Mouse (Mus musculus) bone marrow macrophage, adult 2 months (primary cell): Measurements from ENCODE around the gene Ppef2. TPM values are rescaled to one million over a fixed set of nuclear protein-coding genes. Genes with fewer than 3 reads are reported as not detected.

Experiments
- H3K27ac ChIP-seq: 2 replicates; pipeline ENCODE4 v1.5.1; 2012; ENCODE audit warnings: low read depth, low read length; ENCODE audit not compliant: insufficient read depth
- H3K4me1 ChIP-seq: 2 replicates; pipeline ENCODE4 v1.6.1; 2012; ENCODE audit warnings: low read length; ENCODE audit not compliant: control insufficient read depth, insufficient read depth
- H3K4me3 ChIP-seq: 2 replicates; pipeline ENCODE4 v1.5.1; 2012; ENCODE audit warnings: mild to moderate bottlenecking, low read length, moderate library complexity; ENCODE audit not compliant: insufficient read depth
- CTCF ChIP-seq: IDR thresholded peaks from 2 replicates; pipeline ENCODE4 v1.5.1; 2012; ENCODE audit warnings: low read depth, mild to moderate bottlenecking, low read length, moderate library complexity
- POLR2A ChIP-seq: IDR thresholded peaks from 2 replicates; pipeline ENCODE4 v1.6.1; 2012; ENCODE audit warnings: mild to moderate bottlenecking, low read depth, low read length, borderline replicate concordance
- polyA plus RNA-seq: library from polyadenylated mRNA; stranded (reverse); fragments of >200 nt; gene quantifications from 2 replicates; pipeline ENCODE4 v1.2.4, GENCODE M21; 2012; ENCODE audit not compliant: missing spikeins, insufficient read depth, insufficient read length

Gene Ppef2
- polyA plus RNA-seq, 1 experiment = 0.40 TPM

DNA sequence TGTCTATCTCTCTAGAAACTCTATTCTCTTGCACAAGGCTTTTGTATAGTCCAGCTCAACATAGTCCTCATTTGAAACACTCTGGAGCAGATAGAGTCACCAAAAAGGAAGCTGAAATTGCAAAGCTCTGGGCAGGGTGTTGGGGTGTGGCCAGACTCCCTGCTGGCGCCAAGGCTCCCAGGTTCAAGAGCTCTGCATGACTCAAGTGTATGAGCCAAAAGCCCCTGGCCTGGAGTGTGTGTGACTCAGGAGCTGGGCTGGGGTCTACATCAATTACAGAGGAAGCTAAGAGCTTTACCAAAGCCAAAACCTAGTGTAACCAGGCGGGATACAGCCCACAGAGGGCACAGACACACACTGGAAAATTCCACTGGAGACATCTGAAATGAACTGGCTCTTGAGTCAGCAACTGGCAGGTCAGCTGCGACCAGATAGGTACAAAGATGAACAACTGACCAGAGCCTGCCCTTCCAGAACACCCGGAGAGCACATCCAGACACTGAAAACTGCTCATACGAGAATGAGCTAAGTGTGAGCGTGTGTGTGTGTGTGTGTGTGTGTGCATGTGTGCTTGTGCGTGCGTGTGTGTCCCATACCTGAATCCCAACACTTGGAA is 35.7 kb downstream of the Ppef2 start:
- H3K27ac ChIP-seq = no peak overlapping the region
- H3K4me3 ChIP-seq = no peak overlapping the region
- TF ChIP-seq POLR2A (no peak), CTCF (no peak)
- H3K4me1 ChIP-seq = peaks cover 12% of the 10 kb centered on the region

GRCm38 (mm10) chr5:92219826-92220225 is 36.3 kb downstream of the Ppef2 start:
- TF ChIP-seq POLR2A (no peak), CTCF (no peak)
- no peak overlapping the region for H3K4me3 ChIP-seq
- peaks cover 12% of the 10 kb centered on the region for H3K4me1 ChIP-seq
- H3K27ac ChIP-seq = no peak overlapping the region

GRCm38 (mm10) chr5:92218915-92219793 is 36.9 kb downstream of the Ppef2 start:
- no peak for TF ChIP-seq POLR2A
- TF ChIP-seq CTCF = no peak
- no peak overlapping the region for H3K27ac ChIP-seq
- H3K4me1 ChIP-seq = peaks cover 12% of the 10 kb centered on the region
- no peak overlapping the region for H3K4me3 ChIP-seq

- Histone ChIP-seq H3K4me1 (peaks cover 10% of the 10 kb centered on the region), H3K4me3 (no peak within 1 kb of the TSS), H3K27ac (no peak within 1 kb of the TSS)
- no peak for TF ChIP-seq CTCF
- TF ChIP-seq POLR2A = no peak
Observed at GRCm38 (mm10) chr5:92215308-92215707, 40.8 kb downstream of the Ppef2 start, which contains the start of gene U90926. U90926 (minus strand) TSS chr5:92215408.

DNA sequence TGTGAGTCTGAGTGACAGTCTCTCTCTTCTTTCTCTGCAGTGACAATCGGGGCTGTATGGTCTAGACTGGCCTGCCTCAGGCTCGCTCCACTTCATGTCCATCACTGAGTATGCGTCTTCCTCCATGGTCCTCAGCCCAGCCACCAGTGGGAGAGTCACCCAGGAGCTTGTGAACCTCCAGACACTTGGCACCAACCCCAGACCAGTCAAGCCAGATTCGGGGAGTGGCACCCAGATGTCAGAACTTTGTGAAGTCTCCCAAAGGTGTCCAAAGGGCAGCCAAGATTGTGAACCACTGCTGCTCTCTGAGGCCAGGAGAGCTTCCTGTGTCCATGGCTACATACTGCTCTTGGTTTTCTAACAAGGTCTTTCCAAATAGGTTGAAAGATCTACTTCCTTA is 43.8 kb downstream of the Ppef2 start:
- Histone ChIP-seq H3K4me1 (no peaks in the 10 kb centered on the region), H3K27ac (no peak overlapping the region), H3K4me3 (no peak overlapping the region)
- TF ChIP-seq POLR2A (no peak), CTCF (no peak)

DNA sequence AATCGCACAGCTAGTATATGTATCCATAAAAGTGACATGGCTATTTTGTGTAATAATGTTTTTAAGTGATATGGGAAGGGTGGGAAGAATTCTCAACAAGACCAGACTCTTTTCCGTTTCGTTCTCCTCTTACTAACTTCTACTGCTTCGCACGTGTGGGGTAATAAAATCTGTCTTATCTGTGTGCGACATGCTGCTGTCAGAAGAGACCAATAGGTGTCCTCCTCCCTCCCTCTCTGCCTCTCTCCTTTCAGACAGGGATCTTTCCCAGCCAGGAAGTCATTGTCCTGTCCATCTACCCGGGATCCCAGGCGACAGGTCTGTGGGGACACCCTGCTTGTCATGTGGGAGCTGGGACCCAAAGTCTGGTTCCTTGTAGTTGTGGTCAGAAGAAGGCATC is 45.9 kb downstream of the Ppef2 start:
- no peak overlapping the region for H3K27ac ChIP-seq
- H3K4me3 ChIP-seq = no peak overlapping the region
- H3K4me1 ChIP-seq = peaks cover 4% of the 10 kb centered on the region
- TF ChIP-seq POLR2A (no peak), CTCF (no peak)

- H3K4me1 ChIP-seq = peaks cover 5% of the 10 kb centered on the region
- no peak overlapping the region for H3K27ac ChIP-seq
- no peak for TF ChIP-seq POLR2A
- H3K4me3 ChIP-seq = no peak overlapping the region
Observed at GRCm38 (mm10) chr5:92206121-92206520, 50.0 kb downstream of the Ppef2 start.

GRCm38 (mm10) chr5:92205706-92206105 is 50.4 kb downstream of the Ppef2 start:
- no peak overlapping the region for H3K27ac ChIP-seq

DNA sequence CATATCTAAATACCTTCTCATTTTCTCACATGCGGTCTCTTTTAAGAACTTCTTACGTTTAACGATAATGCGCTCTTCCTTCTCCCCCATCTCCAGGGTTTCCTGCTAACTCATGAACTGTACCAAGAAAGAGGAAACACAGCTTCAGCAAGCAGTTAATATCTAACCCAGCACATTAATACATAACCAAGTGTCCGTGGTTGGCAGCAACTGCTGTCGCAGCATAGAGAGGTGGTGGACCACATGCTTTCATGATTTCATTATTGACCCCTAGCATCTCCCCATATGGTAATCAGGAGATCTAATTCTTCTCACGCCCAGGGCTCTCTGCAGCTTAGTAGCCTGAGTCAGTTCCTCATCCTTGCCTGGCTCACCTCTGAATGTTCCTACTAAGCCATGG is 50.9 kb downstream of the Ppef2 start:
- TF ChIP-seq CTCF (no peak), POLR2A (no peak)
- Histone ChIP-seq H3K4me1 (peaks cover 5% of the 10 kb centered on the region), H3K27ac (no peak overlapping the region), H3K4me3 (no peak overlapping the region)

More at GRCm38 (mm10) chr5:92205706-92206105, 50.4 kb downstream of the Ppef2 start:
- Histone ChIP-seq H3K4me3 (no peak overlapping the region), H3K4me1 (peaks cover 5% of the 10 kb centered on the region)
- TF ChIP-seq CTCF (no peak), POLR2A (no peak)

DNA sequence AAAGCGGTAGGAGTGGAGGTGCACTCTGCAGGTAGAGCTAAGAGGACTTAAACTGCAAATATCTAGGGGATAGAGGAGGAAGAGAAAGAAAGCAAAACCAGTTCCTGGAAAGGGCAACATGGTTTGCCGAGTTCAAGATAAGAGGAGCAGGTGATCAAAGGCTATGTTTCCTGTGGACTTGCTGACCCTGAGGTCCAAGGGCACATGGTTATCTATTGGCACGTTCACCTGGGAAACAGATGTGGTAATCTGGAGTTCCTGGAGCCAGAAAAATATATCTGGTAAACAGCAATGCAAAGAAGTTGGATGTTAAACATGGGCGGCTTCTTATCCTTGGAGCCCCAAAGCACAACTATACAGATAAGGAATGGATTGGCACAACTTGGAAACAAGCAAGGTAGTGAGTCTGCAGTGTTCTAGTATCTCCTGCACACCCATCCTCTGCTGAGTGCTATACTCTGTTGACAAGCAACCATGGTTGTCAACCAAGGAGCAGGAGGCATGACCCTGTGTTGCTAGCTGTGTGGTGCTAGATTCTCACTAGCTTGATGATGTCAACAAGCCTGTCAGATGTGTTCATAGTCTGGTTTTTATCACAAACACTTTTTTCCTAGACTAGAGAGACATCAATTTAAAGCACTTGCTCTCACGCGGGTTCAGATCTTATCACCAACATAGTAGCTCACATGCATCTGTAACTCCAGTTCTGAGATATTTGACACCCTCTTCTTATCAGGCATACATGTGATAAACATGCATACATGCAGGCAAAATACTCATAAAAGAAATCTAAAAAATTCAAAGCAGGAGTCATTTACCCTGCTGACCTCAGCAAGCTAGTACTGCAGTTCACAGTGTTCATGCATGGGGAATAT is 51.7 kb downstream of the Ppef2 start:
- TF ChIP-seq POLR2A (no peak), CTCF (no peak)
- Histone ChIP-seq H3K4me1 (peaks cover 5% of the 10 kb centered on the region), H3K27ac (no peak overlapping the region), H3K4me3 (no peak overlapping the region)
